Mouse (Mus musculus): Measurements from ENCODE around the gene Myh2. TPM values are rescaled to one million over a fixed set of nuclear protein-coding genes. Genes with fewer than 3 reads are reported as not detected.

Myh2 gene
- polyA plus RNA-seq, 1 experiment from 2014 or later = 0.04 TPM

GRCm38 (mm10) chr11:67163701-67164100, 7.1 kb upstream of the Myh2 start:
- ATAC-seq (ENCODE audit: insufficient read depth, low FRiP score, low TSS enrichment) (no peak), DNase-seq (ENCODE audit: low spot score) (no peak)
- 82% methylated on average over 4 of the region's 4 CpGs for WGBS
- Histone ChIP-seq H3K9me3 (ENCODE audit: control insufficient read depth, low read length) (no peaks in the 10 kb centered on the region), H3K4me2 (ENCODE audit: low read depth) (no peak overlapping the region), H3K4me1 (ENCODE audit: control insufficient read depth, insufficient read depth, low read length) (no peaks in the 10 kb centered on the region), H3K36me3 (ENCODE audit: control insufficient read depth, insufficient read depth, low read length) (no peaks in the 10 kb centered on the region), H3K4me3 (ENCODE audit: low read depth, low read length) (no peak overlapping the region), H3K9ac (ENCODE audit: low read length) (no peak overlapping the region), H3K27ac (ENCODE audit: low read depth, low read length) (no peak overlapping the region), H3K27me3 (ENCODE audit: control insufficient read depth, insufficient read depth, low read length) (no peaks in the 10 kb centered on the region)

- Histone ChIP-seq H3K4me3 (ENCODE audit: low read depth, low read length) (no peak overlapping the region), H3K9ac (ENCODE audit: low read length) (no peak overlapping the region), H3K36me3 (ENCODE audit: control insufficient read depth, insufficient read depth, low read length) (no peaks in the 10 kb centered on the region), H3K4me1 (ENCODE audit: control insufficient read depth, insufficient read depth, low read length) (no peaks in the 10 kb centered on the region), H3K9me3 (ENCODE audit: control insufficient read depth, low read length) (no peaks in the 10 kb centered on the region), H3K27me3 (ENCODE audit: control insufficient read depth, insufficient read depth, low read length) (no peaks in the 10 kb centered on the region), H3K27ac (ENCODE audit: low read depth, low read length) (no peak overlapping the region), H3K4me2 (ENCODE audit: low read depth) (no peak overlapping the region)
- 60% methylated on average over 5 of the region's 5 CpGs for WGBS
- DNase-seq (ENCODE audit: low spot score) (no peak), ATAC-seq (ENCODE audit: insufficient read depth, low FRiP score, low TSS enrichment) (no peak)
Observed at GRCm38 (mm10) chr11:67164851-67165250, 6.0 kb upstream of the Myh2 start.

GRCm38 (mm10) chr11:67169301-67169700, 1.5 kb upstream of the Myh2 start:
- H3K9me3 ChIP-seq (ENCODE audit: control insufficient read depth, low read length) = no peaks in the 10 kb centered on the region
- H3K9ac ChIP-seq (ENCODE audit: low read length) = no peak overlapping the region
- no peaks in the 10 kb centered on the region for H3K36me3 ChIP-seq (ENCODE audit: control insufficient read depth, insufficient read depth, low read length)
- no peak for DNase-seq (ENCODE audit: low spot score)
- WGBS = 54% methylated on average over 5 of the region's 5 CpGs
- no peaks in the 10 kb centered on the region for H3K27me3 ChIP-seq (ENCODE audit: control insufficient read depth, insufficient read depth, low read length)
- H3K4me1 ChIP-seq (ENCODE audit: control insufficient read depth, insufficient read depth, low read length) = no peaks in the 10 kb centered on the region
- ATAC-seq (ENCODE audit: insufficient read depth, low FRiP score, low TSS enrichment) = no peak
- H3K27ac ChIP-seq (ENCODE audit: low read depth, low read length) = no peak overlapping the region
- no peak overlapping the region for H3K4me3 ChIP-seq (ENCODE audit: low read depth, low read length)
- H3K4me2 ChIP-seq (ENCODE audit: low read depth) = no peak overlapping the region

- 93% methylated on average over 2 of the region's 2 CpGs for WGBS
- no peak overlapping the region for H3K4me3 ChIP-seq (ENCODE audit: low read depth, low read length)
- H3K36me3 ChIP-seq (ENCODE audit: control insufficient read depth, insufficient read depth, low read length) = no peaks in the 10 kb centered on the region
- DNase-seq (ENCODE audit: low spot score) = no peak
- no peaks in the 10 kb centered on the region for H3K27me3 ChIP-seq (ENCODE audit: control insufficient read depth, insufficient read depth, low read length)
- no peak overlapping the region for H3K4me2 ChIP-seq (ENCODE audit: low read depth)
- no peak for ATAC-seq (ENCODE audit: insufficient read depth, low FRiP score, low TSS enrichment)
- no peaks in the 10 kb centered on the region for H3K4me1 ChIP-seq (ENCODE audit: control insufficient read depth, insufficient read depth, low read length)
- H3K9ac ChIP-seq (ENCODE audit: low read length) = no peak overlapping the region
- H3K27ac ChIP-seq (ENCODE audit: low read depth, low read length) = no peak overlapping the region
- no peaks in the 10 kb centered on the region for H3K9me3 ChIP-seq (ENCODE audit: control insufficient read depth, low read length)
Observed at GRCm38 (mm10) chr11:67172439-67172838, 1.6 kb downstream of the Myh2 start.

- Histone ChIP-seq H3K4me3 (ENCODE audit: low read depth, low read length) (no peak overlapping the region), H3K36me3 (ENCODE audit: control insufficient read depth, insufficient read depth, low read length) (no peaks in the 10 kb centered on the region), H3K27ac (ENCODE audit: low read depth, low read length) (no peak overlapping the region), H3K4me1 (ENCODE audit: control insufficient read depth, insufficient read depth, low read length) (no peaks in the 10 kb centered on the region), H3K4me2 (ENCODE audit: low read depth) (no peak overlapping the region), H3K9ac (ENCODE audit: low read length) (no peak overlapping the region), H3K9me3 (ENCODE audit: control insufficient read depth, low read length) (no peaks in the 10 kb centered on the region), H3K27me3 (ENCODE audit: control insufficient read depth, insufficient read depth, low read length) (no peaks in the 10 kb centered on the region)
- DNase-seq (ENCODE audit: low spot score) (no peak), ATAC-seq (ENCODE audit: insufficient read depth, low FRiP score, low TSS enrichment) (no peak)
- WGBS = 72% methylated on average over 5 of the region's 5 CpGs
Observed at GRCm38 (mm10) chr11:67176376-67176775, 5.5 kb downstream of the Myh2 start.

GRCm38 (mm10) chr11:67190316-67190715, 19.5 kb downstream of the Myh2 start:
- DNase-seq (ENCODE audit: low spot score) = no peak
- Histone ChIP-seq H3K36me3 (ENCODE audit: control insufficient read depth, insufficient read depth, low read length) (no peaks in the 10 kb centered on the region), H3K4me3 (ENCODE audit: low read depth, low read length) (no peak overlapping the region), H3K27ac (ENCODE audit: low read depth, low read length) (no peak overlapping the region), H3K4me2 (ENCODE audit: low read depth) (no peak overlapping the region), H3K9ac (ENCODE audit: low read length) (no peak overlapping the region), H3K9me3 (ENCODE audit: control insufficient read depth, low read length) (no peaks in the 10 kb centered on the region), H3K27me3 (ENCODE audit: control insufficient read depth, insufficient read depth, low read length) (no peaks in the 10 kb centered on the region), H3K4me1 (ENCODE audit: control insufficient read depth, insufficient read depth, low read length) (no peaks in the 10 kb centered on the region)
- no peak for ATAC-seq (ENCODE audit: insufficient read depth, low FRiP score, low TSS enrichment)
- 87% methylated on average over 10 of the region's 10 CpGs for WGBS

- Histone ChIP-seq H3K36me3 (ENCODE audit: control insufficient read depth, insufficient read depth, low read length) (no peaks in the 10 kb centered on the region), H3K9ac (ENCODE audit: low read length) (no peak overlapping the region), H3K27ac (ENCODE audit: low read depth, low read length) (no peak overlapping the region), H3K27me3 (ENCODE audit: control insufficient read depth, insufficient read depth, low read length) (no peaks in the 10 kb centered on the region), H3K4me3 (ENCODE audit: low read depth, low read length) (no peak overlapping the region), H3K4me2 (ENCODE audit: low read depth) (no peak overlapping the region), H3K4me1 (ENCODE audit: control insufficient read depth, insufficient read depth, low read length) (no peaks in the 10 kb centered on the region), H3K9me3 (ENCODE audit: control insufficient read depth, low read length) (no peaks in the 10 kb centered on the region)
- no peak for DNase-seq (ENCODE audit: low spot score)
- no peak for ATAC-seq (ENCODE audit: insufficient read depth, low FRiP score, low TSS enrichment)
- 92% methylated on average over 2 of the region's 2 CpGs for WGBS
Observed at GRCm38 (mm10) chr11:67190814-67191213, 20.0 kb downstream of the Myh2 start.

GRCm38 (mm10) chr11:67191496-67191895, 20.7 kb downstream of the Myh2 start:
- H3K9me3 ChIP-seq (ENCODE audit: control insufficient read depth, low read length) = no peaks in the 10 kb centered on the region
- H3K9ac ChIP-seq (ENCODE audit: low read length) = no peak overlapping the region
- no peaks in the 10 kb centered on the region for H3K27me3 ChIP-seq (ENCODE audit: control insufficient read depth, insufficient read depth, low read length)
- DNase-seq (ENCODE audit: low spot score) (no peak), ATAC-seq (ENCODE audit: insufficient read depth, low FRiP score, low TSS enrichment) (no peak)
- H3K27ac ChIP-seq (ENCODE audit: low read depth, low read length) = no peak overlapping the region
- H3K4me3 ChIP-seq (ENCODE audit: low read depth, low read length) = no peak overlapping the region
- H3K36me3 ChIP-seq (ENCODE audit: control insufficient read depth, insufficient read depth, low read length) = no peaks in the 10 kb centered on the region
- no peaks in the 10 kb centered on the region for H3K4me1 ChIP-seq (ENCODE audit: control insufficient read depth, insufficient read depth, low read length)
- 89% methylated on average over 14 of the region's 14 CpGs for WGBS
- H3K4me2 ChIP-seq (ENCODE audit: low read depth) = no peak overlapping the region

- no peaks in the 10 kb centered on the region for H3K4me1 ChIP-seq (ENCODE audit: control insufficient read depth, insufficient read depth, low read length)
- no peak overlapping the region for H3K4me2 ChIP-seq (ENCODE audit: low read depth)
- no peak overlapping the region for H3K9ac ChIP-seq (ENCODE audit: low read length)
- no peaks in the 10 kb centered on the region for H3K36me3 ChIP-seq (ENCODE audit: control insufficient read depth, insufficient read depth, low read length)
- DNase-seq (ENCODE audit: low spot score) = no peak
- 57% methylated on average over 1 of the region's 1 CpGs for WGBS
- H3K27me3 ChIP-seq (ENCODE audit: control insufficient read depth, insufficient read depth, low read length) = no peaks in the 10 kb centered on the region
- H3K9me3 ChIP-seq (ENCODE audit: control insufficient read depth, low read length) = no peaks in the 10 kb centered on the region
- no peak overlapping the region for H3K4me3 ChIP-seq (ENCODE audit: low read depth, low read length)
- H3K27ac ChIP-seq (ENCODE audit: low read depth, low read length) = no peak overlapping the region
- no peak for ATAC-seq (ENCODE audit: insufficient read depth, low FRiP score, low TSS enrichment)
Observed at GRCm38 (mm10) chr11:67199321-67199720, 28.5 kb downstream of the Myh2 start.

Data from neural tube, embryonic 11.5 days (tissue).